Mouse (Mus musculus): ENCODE results near the gene Neb. TPM values are rescaled to one million over a fixed set of nuclear protein-coding genes. Genes with fewer than 3 reads are reported as not detected.

Neb gene
- polyA plus RNA-seq, 1 experiment, result 0.14 TPM

DNA sequence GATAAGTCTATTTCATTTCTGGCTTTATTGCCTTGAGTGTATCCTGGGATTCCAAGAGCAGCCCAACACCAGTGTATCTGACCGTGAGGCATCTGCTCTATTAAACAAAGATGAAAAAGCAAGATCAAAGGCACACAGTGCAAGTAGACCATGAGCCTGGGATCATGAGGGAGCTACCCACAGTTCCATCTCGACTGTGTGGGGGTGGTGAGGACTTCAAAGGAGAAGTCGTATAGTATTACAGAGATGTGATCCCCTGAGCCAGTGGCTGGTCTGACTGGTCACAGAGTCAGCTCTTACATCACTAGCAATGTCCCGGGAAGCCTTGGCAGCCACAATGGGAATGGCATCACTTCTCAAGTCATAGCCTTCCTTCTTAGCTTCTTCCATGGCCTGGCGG lies 140.4 kb downstream of the Neb start:
- Histone ChIP-seq H3K79me3 (ENCODE audit: low read depth) (no peaks in the 10 kb centered on the region), H3ac (ENCODE audit: control insufficient read depth, insufficient read length, low read depth) (no peak overlapping the region), H3K27me3 (ENCODE audit: control insufficient read depth, insufficient read depth, insufficient read length) (no peaks in the 10 kb centered on the region), H3K79me2 (ENCODE audit: control insufficient read depth, insufficient read depth) (no peaks in the 10 kb centered on the region), H3K36me3 (ENCODE audit: control insufficient read depth, insufficient read depth) (no peaks in the 10 kb centered on the region), H3K4me3 (ENCODE audit: insufficient read depth, poor library complexity, severe bottlenecking) (no peak overlapping the region)
- TF ChIP-seq USF1 (IDR thresholded peaks at IDR 0.05; ENCODE audit: low read depth), result no peak
- no peak for TF ChIP-seq MAX (IDR thresholded peaks at IDR 0.05)
- TF ChIP-seq MYOD1 (IDR thresholded peaks at IDR 0.05; ENCODE audit: control insufficient read depth, insufficient read length, low read depth), result no peak
- TF ChIP-seq CEBPB (IDR thresholded peaks at IDR 0.05; ENCODE audit: low read depth), result no peak
- TF ChIP-seq CTCF (IDR thresholded peaks at IDR 0.05; ENCODE audit: control insufficient read depth, insufficient read depth, insufficient read length), result no peak
- TF ChIP-seq FOSL1 (IDR thresholded peaks at IDR 0.05; ENCODE audit: insufficient read depth, low read length, poor library complexity, severe bottlenecking), result no peak
- TF ChIP-seq MYOG (IDR thresholded peaks at IDR 0.05; ENCODE audit: control insufficient read depth, extremely low read depth, insufficient read length), result no peak

DNA sequence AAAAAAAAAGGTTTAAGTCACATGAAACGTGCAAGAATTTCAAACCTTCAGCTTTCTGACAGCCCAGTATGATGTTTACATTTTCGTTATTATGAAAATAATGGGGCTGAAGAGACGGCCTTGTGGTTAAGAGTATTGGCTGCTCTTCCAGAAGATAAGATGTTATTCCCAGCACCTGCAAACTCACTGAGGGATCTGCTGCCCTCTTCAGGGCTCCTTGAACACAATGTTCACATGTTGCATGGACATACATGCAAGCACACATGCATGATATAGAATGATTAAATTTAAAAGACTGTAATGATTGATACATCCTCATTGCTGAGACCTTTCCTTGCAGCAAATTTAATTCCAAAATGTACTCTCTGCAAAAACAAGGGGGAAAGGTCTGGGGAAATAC lies 150.7 kb downstream of the Neb start:
- H3K36me3 ChIP-seq (ENCODE audit: control insufficient read depth, insufficient read depth), result no peaks in the 10 kb centered on the region
- H3K27me3 ChIP-seq (ENCODE audit: control insufficient read depth, insufficient read depth, insufficient read length), result no peaks in the 10 kb centered on the region
- TF ChIP-seq FOSL1 (IDR thresholded peaks at IDR 0.05; ENCODE audit: insufficient read depth, low read length, poor library complexity, severe bottlenecking) (no peak), CTCF (IDR thresholded peaks at IDR 0.05; ENCODE audit: control insufficient read depth, insufficient read depth, insufficient read length) (no peak), MAX (IDR thresholded peaks at IDR 0.05) (no peak), MYOG (IDR thresholded peaks at IDR 0.05; ENCODE audit: control insufficient read depth, extremely low read depth, insufficient read length) (no peak), CEBPB (IDR thresholded peaks at IDR 0.05; ENCODE audit: low read depth) (no peak), USF1 (IDR thresholded peaks at IDR 0.05; ENCODE audit: low read depth) (no peak), MYOD1 (IDR thresholded peaks at IDR 0.05; ENCODE audit: control insufficient read depth, insufficient read length, low read depth) (no peak)
- no peaks in the 10 kb centered on the region for H3K79me3 ChIP-seq (ENCODE audit: low read depth)
- H3ac ChIP-seq (ENCODE audit: control insufficient read depth, insufficient read length, low read depth), result no peak overlapping the region
- no peaks in the 10 kb centered on the region for H3K79me2 ChIP-seq (ENCODE audit: control insufficient read depth, insufficient read depth)
- no peak overlapping the region for H3K4me3 ChIP-seq (ENCODE audit: insufficient read depth, poor library complexity, severe bottlenecking)

DNA sequence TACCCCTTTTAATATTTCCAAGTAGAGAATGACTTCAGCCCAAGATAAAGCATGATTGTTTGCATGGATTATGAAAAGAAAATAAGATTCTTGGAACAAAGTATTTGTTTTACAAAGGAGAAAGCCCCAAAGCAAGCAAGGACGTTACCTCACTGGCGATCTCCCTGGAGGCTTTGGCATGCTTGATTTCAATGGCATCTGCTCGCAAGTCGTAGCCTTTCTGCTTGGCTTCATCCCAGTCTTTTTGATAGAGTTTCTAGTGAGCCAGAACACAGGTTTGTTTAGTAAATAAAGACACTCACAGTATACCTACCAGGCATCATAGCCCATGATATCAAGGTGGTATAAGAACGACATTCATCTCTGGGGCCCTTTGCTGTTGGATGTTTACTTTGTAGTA lies 153.9 kb downstream of the Neb start:
- Histone ChIP-seq H3K79me2 (ENCODE audit: control insufficient read depth, insufficient read depth) (no peaks in the 10 kb centered on the region), H3K27me3 (ENCODE audit: control insufficient read depth, insufficient read depth, insufficient read length) (no peaks in the 10 kb centered on the region), H3ac (ENCODE audit: control insufficient read depth, insufficient read length, low read depth) (no peak overlapping the region), H3K79me3 (ENCODE audit: low read depth) (no peaks in the 10 kb centered on the region), H3K36me3 (ENCODE audit: control insufficient read depth, insufficient read depth) (no peaks in the 10 kb centered on the region), H3K4me3 (ENCODE audit: insufficient read depth, poor library complexity, severe bottlenecking) (no peak overlapping the region)
- no peak for TF ChIP-seq CEBPB (IDR thresholded peaks at IDR 0.05; ENCODE audit: low read depth)
- TF ChIP-seq MYOG (IDR thresholded peaks at IDR 0.05; ENCODE audit: control insufficient read depth, extremely low read depth, insufficient read length), result no peak
- no peak for TF ChIP-seq MYOD1 (IDR thresholded peaks at IDR 0.05; ENCODE audit: control insufficient read depth, insufficient read length, low read depth)
- TF ChIP-seq MAX (IDR thresholded peaks at IDR 0.05), result no peak
- no peak for TF ChIP-seq FOSL1 (IDR thresholded peaks at IDR 0.05; ENCODE audit: insufficient read depth, low read length, poor library complexity, severe bottlenecking)
- no peak for TF ChIP-seq CTCF (IDR thresholded peaks at IDR 0.05; ENCODE audit: control insufficient read depth, insufficient read depth, insufficient read length)
- TF ChIP-seq USF1 (IDR thresholded peaks at IDR 0.05; ENCODE audit: low read depth), result no peak

DNA sequence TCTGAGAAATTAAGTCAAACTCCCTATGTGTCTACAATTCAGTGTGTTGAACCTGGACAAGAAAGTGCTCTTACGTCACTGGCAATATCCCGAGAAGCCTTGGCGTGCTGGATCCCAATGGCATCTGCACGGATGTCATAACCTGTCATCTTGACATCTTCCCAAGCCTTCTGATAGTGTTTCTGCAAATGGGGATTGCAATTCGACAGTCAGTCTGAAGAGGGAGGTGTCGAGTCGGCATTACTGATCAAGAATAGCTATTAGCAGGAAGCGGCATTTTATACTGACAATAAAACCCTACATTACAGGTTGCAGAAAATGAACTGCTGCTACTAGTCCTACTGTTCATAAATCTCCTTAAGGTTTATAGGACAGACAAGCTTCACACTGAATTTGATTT lies 158.2 kb downstream of the Neb start:
- Histone ChIP-seq H3K79me2 (ENCODE audit: control insufficient read depth, insufficient read depth) (no peaks in the 10 kb centered on the region), H3K4me3 (ENCODE audit: insufficient read depth, poor library complexity, severe bottlenecking) (no peak overlapping the region), H3K27me3 (ENCODE audit: control insufficient read depth, insufficient read depth, insufficient read length) (no peaks in the 10 kb centered on the region), H3ac (ENCODE audit: control insufficient read depth, insufficient read length, low read depth) (no peak overlapping the region), H3K79me3 (ENCODE audit: low read depth) (no peaks in the 10 kb centered on the region), H3K36me3 (ENCODE audit: control insufficient read depth, insufficient read depth) (no peaks in the 10 kb centered on the region)
- TF ChIP-seq CTCF (IDR thresholded peaks at IDR 0.05; ENCODE audit: control insufficient read depth, insufficient read depth, insufficient read length) (peak; percentile 7), CEBPB (IDR thresholded peaks at IDR 0.05; ENCODE audit: low read depth) (no peak), MYOD1 (IDR thresholded peaks at IDR 0.05; ENCODE audit: control insufficient read depth, insufficient read length, low read depth) (no peak)

DNA sequence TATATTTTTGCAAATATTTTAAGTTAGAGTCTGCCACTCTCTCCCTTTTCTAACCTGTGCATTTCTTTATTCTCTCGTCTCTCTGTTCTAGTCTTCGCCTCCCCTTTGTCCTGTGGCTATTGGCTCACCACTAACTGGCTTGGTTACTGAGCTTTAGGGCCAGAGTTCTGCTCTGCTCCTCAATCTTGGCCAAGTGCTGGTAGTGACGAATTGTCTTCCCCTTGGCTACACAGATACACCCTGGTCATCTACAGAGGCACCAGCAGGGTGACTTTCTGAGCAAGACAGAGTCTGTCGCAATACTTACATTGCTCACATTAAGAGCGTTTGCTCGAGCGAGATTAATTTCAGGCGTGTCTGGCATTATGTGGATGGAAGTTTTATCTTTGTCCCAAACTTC lies 162.3 kb downstream of the Neb start:
- TF ChIP-seq CEBPB (IDR thresholded peaks at IDR 0.05; ENCODE audit: low read depth) (peak; percentile 30), MYOG (IDR thresholded peaks at IDR 0.05; ENCODE audit: control insufficient read depth, extremely low read depth, insufficient read length) (no peak), FOSL1 (IDR thresholded peaks at IDR 0.05; ENCODE audit: insufficient read depth, low read length, poor library complexity, severe bottlenecking) (no peak)
- no peak overlapping the region for H3K4me3 ChIP-seq (ENCODE audit: insufficient read depth, poor library complexity, severe bottlenecking)
- no peaks in the 10 kb centered on the region for H3K79me2 ChIP-seq (ENCODE audit: control insufficient read depth, insufficient read depth)
- no peak overlapping the region for H3ac ChIP-seq (ENCODE audit: control insufficient read depth, insufficient read length, low read depth)
- no peaks in the 10 kb centered on the region for H3K27me3 ChIP-seq (ENCODE audit: control insufficient read depth, insufficient read depth, insufficient read length)
- H3K79me3 ChIP-seq (ENCODE audit: low read depth), result no peaks in the 10 kb centered on the region
- no peaks in the 10 kb centered on the region for H3K36me3 ChIP-seq (ENCODE audit: control insufficient read depth, insufficient read depth)

DNA sequence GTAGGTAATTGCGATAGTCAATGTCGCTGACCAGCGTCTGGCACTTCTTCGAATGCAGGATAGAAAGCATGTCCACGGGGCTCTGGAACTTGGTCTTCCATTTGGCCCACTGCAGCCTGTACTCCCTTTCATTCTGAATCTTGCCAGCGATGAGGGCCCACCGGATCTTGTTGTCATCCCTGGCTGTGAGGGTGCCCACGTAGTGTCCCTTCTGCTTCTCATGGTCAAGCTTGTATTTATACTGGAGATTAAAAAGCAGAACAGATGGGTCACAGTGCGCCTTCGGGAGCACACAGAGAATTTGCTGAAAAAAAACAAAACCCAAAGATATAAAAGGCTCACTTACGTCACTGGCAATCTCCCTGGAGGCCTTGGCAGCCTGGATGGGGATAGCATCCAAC lies 165.7 kb downstream of the Neb start:
- Histone ChIP-seq H3K36me3 (ENCODE audit: control insufficient read depth, insufficient read depth) (no peaks in the 10 kb centered on the region), H3K79me3 (ENCODE audit: low read depth) (no peaks in the 10 kb centered on the region), H3K79me2 (ENCODE audit: control insufficient read depth, insufficient read depth) (no peaks in the 10 kb centered on the region), H3K27me3 (ENCODE audit: control insufficient read depth, insufficient read depth, insufficient read length) (no peaks in the 10 kb centered on the region), H3K4me3 (ENCODE audit: insufficient read depth, poor library complexity, severe bottlenecking) (no peak overlapping the region), H3ac (ENCODE audit: control insufficient read depth, insufficient read length, low read depth) (no peak overlapping the region)
- TF ChIP-seq CEBPB (IDR thresholded peaks at IDR 0.05; ENCODE audit: low read depth), result no peak
- TF ChIP-seq USF1 (IDR thresholded peaks at IDR 0.05; ENCODE audit: low read depth), result no peak
- no peak for TF ChIP-seq MAX (IDR thresholded peaks at IDR 0.05)
- no peak for TF ChIP-seq MYOD1 (IDR thresholded peaks at IDR 0.05; ENCODE audit: control insufficient read depth, insufficient read length, low read depth)
- TF ChIP-seq FOSL1 (IDR thresholded peaks at IDR 0.05; ENCODE audit: insufficient read depth, low read length, poor library complexity, severe bottlenecking), result no peak
- TF ChIP-seq CTCF (IDR thresholded peaks at IDR 0.05; ENCODE audit: control insufficient read depth, insufficient read depth, insufficient read length), result no peak
- TF ChIP-seq MYOG (IDR thresholded peaks at IDR 0.05; ENCODE audit: control insufficient read depth, extremely low read depth, insufficient read length), result no peak
